Mouse (Mus musculus): Measurements from ENCODE around the gene Atg7. TPM values are rescaled to one million over a fixed set of nuclear protein-coding genes. Genes with fewer than 3 reads are reported as not detected.

Gene Atg7
- polyA plus RNA-seq, 1 experiment from 2014 or later = 19.4 TPM

- H3K9ac ChIP-seq (ENCODE audit: low read depth, low read length) = no peak overlapping the region
- no peak for ATAC-seq (ENCODE audit: low FRiP score, low TSS enrichment)
- H3K27me3 ChIP-seq (ENCODE audit: control insufficient read depth, insufficient read depth, low read length) = no peaks in the 10 kb centered on the region
- no peaks in the 10 kb centered on the region for H3K9me3 ChIP-seq (ENCODE audit: control insufficient read depth, low read length)
- H3K4me2 ChIP-seq (replicated peaks; ENCODE audit: low read depth, low read length) = no peak overlapping the region
- no peak overlapping the region for H3K27ac ChIP-seq (ENCODE audit: low read depth, low read length)
- H3K4me1 ChIP-seq (ENCODE audit: control insufficient read depth, insufficient read depth, low read length) = peaks cover 40% of the 10 kb centered on the region
- 83% methylated on average over 8 of the region's 8 CpGs for WGBS
- H3K4me3 ChIP-seq (ENCODE audit: low read length) = no peak overlapping the region
- no peaks in the 10 kb centered on the region for H3K36me3 ChIP-seq (ENCODE audit: control insufficient read depth, insufficient read depth, low read length)
Observed at GRCm38 (mm10) chr6:114849787-114850186, 206.9 kb downstream of the Atg7 start.

- WGBS = 40% methylated on average over 7 of the region's 7 CpGs
- H3K9ac ChIP-seq (ENCODE audit: low read depth, low read length) = no peak overlapping the region
- H3K9me3 ChIP-seq (ENCODE audit: control insufficient read depth, low read length) = no peaks in the 10 kb centered on the region
- no peak for ATAC-seq (ENCODE audit: low FRiP score, low TSS enrichment)
- peaks cover 40% of the 10 kb centered on the region for H3K4me1 ChIP-seq (ENCODE audit: control insufficient read depth, insufficient read depth, low read length)
- no peak overlapping the region for H3K4me3 ChIP-seq (ENCODE audit: low read length)
- no peaks in the 10 kb centered on the region for H3K36me3 ChIP-seq (ENCODE audit: control insufficient read depth, insufficient read depth, low read length)
- no peaks in the 10 kb centered on the region for H3K27me3 ChIP-seq (ENCODE audit: control insufficient read depth, insufficient read depth, low read length)
- H3K4me2 ChIP-seq (replicated peaks; ENCODE audit: low read depth, low read length) = no peak overlapping the region
- no peak overlapping the region for H3K27ac ChIP-seq (ENCODE audit: low read depth, low read length)
Observed at GRCm38 (mm10) chr6:114851688-114852087, 208.8 kb downstream of the Atg7 start.

- H3K27ac ChIP-seq (ENCODE audit: low read depth, low read length) = no peak overlapping the region
- no peak overlapping the region for H3K4me3 ChIP-seq (ENCODE audit: low read length)
- WGBS = 57% methylated on average over 3 of the region's 3 CpGs
- no peaks in the 10 kb centered on the region for H3K36me3 ChIP-seq (ENCODE audit: control insufficient read depth, insufficient read depth, low read length)
- ATAC-seq (ENCODE audit: low FRiP score, low TSS enrichment) = no peak
- H3K27me3 ChIP-seq (ENCODE audit: control insufficient read depth, insufficient read depth, low read length) = no peaks in the 10 kb centered on the region
- no peak overlapping the region for H3K9ac ChIP-seq (ENCODE audit: low read depth, low read length)
- H3K4me2 ChIP-seq (replicated peaks; ENCODE audit: low read depth, low read length) = no peak overlapping the region
- peaks cover 48% of the 10 kb centered on the region for H3K4me1 ChIP-seq (ENCODE audit: control insufficient read depth, insufficient read depth, low read length)
- H3K9me3 ChIP-seq (ENCODE audit: control insufficient read depth, low read length) = no peaks in the 10 kb centered on the region
Observed at GRCm38 (mm10) chr6:114852739-114853138, 209.8 kb downstream of the Atg7 start.

DNA sequence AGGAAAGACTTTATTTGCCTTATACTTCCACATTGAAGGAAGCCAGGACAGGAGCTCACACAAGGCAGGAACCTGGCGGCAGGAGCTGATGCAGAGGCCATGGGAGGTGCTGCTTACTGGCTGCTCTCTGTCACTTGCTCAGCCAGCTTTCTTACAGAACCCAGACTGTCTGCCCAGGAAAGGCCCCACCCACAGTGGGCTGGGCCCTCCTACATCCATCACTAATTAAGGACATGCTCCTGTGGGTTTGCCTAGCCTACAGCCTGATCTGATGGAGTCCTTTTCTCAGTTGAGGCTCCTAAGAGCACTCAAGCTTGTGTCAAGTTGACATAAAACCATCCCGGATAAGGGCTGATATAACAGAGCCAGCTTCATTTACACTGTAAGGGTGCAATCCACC is 211.5 kb downstream of the Atg7 start:
- 34% methylated on average over 2 of the region's 2 CpGs for WGBS
- ATAC-seq (ENCODE audit: low FRiP score, low TSS enrichment) = peak; percentile 75
- Histone ChIP-seq H3K9me3 (ENCODE audit: control insufficient read depth, low read length) (no peaks in the 10 kb centered on the region), H3K27ac (ENCODE audit: low read depth, low read length) (peak overlapping the region; percentile 2; the same call in 1 of the 2 replicates), H3K9ac (ENCODE audit: low read depth, low read length) (no peak overlapping the region), H3K4me1 (ENCODE audit: control insufficient read depth, insufficient read depth, low read length) (peaks cover 42% of the 10 kb centered on the region), H3K4me3 (ENCODE audit: low read length) (no peak overlapping the region), H3K36me3 (ENCODE audit: control insufficient read depth, insufficient read depth, low read length) (peaks cover 9% of the 10 kb centered on the region; the same call in 1 of the 2 replicates), H3K27me3 (ENCODE audit: control insufficient read depth, insufficient read depth, low read length) (no peaks in the 10 kb centered on the region), H3K4me2 (replicated peaks; ENCODE audit: low read depth, low read length) (no peak overlapping the region)

DNA sequence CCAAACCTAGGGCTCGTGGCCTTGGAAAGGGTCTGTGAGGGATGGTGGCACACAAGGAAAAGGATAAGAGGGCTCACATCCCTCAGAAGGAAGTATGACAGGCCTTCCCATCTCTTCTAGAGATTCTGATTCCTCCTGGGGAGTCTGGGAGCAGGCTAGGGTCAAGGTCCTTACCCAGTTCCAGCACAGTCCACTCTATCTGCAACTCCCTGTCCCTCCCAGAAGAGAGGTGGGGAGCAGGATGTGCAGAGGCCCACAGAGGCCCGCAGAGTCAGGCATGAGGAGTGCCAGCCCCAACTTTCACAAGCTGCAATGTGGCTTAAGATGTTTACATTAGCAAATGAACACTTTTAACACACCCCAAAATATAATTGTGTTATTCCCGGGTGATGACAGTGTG is 212.7 kb downstream of the Atg7 start:
- Histone ChIP-seq H3K27ac (ENCODE audit: low read depth, low read length) (no peak overlapping the region), H3K9me3 (ENCODE audit: control insufficient read depth, low read length) (no peaks in the 10 kb centered on the region), H3K4me2 (replicated peaks; ENCODE audit: low read depth, low read length) (no peak overlapping the region), H3K27me3 (ENCODE audit: control insufficient read depth, insufficient read depth, low read length) (no peaks in the 10 kb centered on the region), H3K9ac (ENCODE audit: low read depth, low read length) (no peak overlapping the region; the same call in 1 of the 2 replicates), H3K4me3 (ENCODE audit: low read length) (no peak overlapping the region), H3K4me1 (ENCODE audit: control insufficient read depth, insufficient read depth, low read length) (peaks cover 41% of the 10 kb centered on the region), H3K36me3 (ENCODE audit: control insufficient read depth, insufficient read depth, low read length) (peaks cover 17% of the 10 kb centered on the region)
- ATAC-seq (ENCODE audit: low FRiP score, low TSS enrichment) = no peak
- WGBS = 62% methylated on average over 3 of the region's 3 CpGs

- Histone ChIP-seq H3K4me1 (ENCODE audit: control insufficient read depth, insufficient read depth, low read length) (peaks cover 41% of the 10 kb centered on the region), H3K9ac (ENCODE audit: low read depth, low read length) (no peak overlapping the region), H3K4me3 (ENCODE audit: low read length) (no peak overlapping the region), H3K36me3 (ENCODE audit: control insufficient read depth, insufficient read depth, low read length) (peaks cover 26% of the 10 kb centered on the region), H3K27ac (ENCODE audit: low read depth, low read length) (no peak overlapping the region), H3K27me3 (ENCODE audit: control insufficient read depth, insufficient read depth, low read length) (no peaks in the 10 kb centered on the region), H3K9me3 (ENCODE audit: control insufficient read depth, low read length) (no peaks in the 10 kb centered on the region), H3K4me2 (replicated peaks; ENCODE audit: low read depth, low read length) (no peak overlapping the region)
- WGBS = 68% methylated on average over 4 of the region's 4 CpGs
- ATAC-seq (ENCODE audit: low FRiP score, low TSS enrichment) = no peak
Observed at GRCm38 (mm10) chr6:114856501-114856900, 213.6 kb downstream of the Atg7 start.

- H3K4me2 ChIP-seq (replicated peaks; ENCODE audit: low read depth, low read length) = no peak overlapping the region
- H3K27ac ChIP-seq (ENCODE audit: low read depth, low read length) = no peak overlapping the region
- H3K27me3 ChIP-seq (ENCODE audit: control insufficient read depth, insufficient read depth, low read length) = no peaks in the 10 kb centered on the region
- peaks cover 41% of the 10 kb centered on the region for H3K36me3 ChIP-seq (ENCODE audit: control insufficient read depth, insufficient read depth, low read length)
- peaks cover 33% of the 10 kb centered on the region for H3K4me1 ChIP-seq (ENCODE audit: control insufficient read depth, insufficient read depth, low read length)
- peak; percentile 19; the same call in 1 of the 2 replicates for ATAC-seq (ENCODE audit: low FRiP score, low TSS enrichment)
- 84% methylated on average over 3 of the region's 3 CpGs for WGBS
- no peak overlapping the region for H3K9ac ChIP-seq (ENCODE audit: low read depth, low read length)
- H3K4me3 ChIP-seq (ENCODE audit: low read length) = no peak overlapping the region
- no peaks in the 10 kb centered on the region for H3K9me3 ChIP-seq (ENCODE audit: control insufficient read depth, low read length)
Observed at GRCm38 (mm10) chr6:114857996-114858721, 215.3 kb downstream of the Atg7 start.

- Histone ChIP-seq H3K9ac (ENCODE audit: low read depth, low read length) (no peak overlapping the region), H3K27me3 (ENCODE audit: control insufficient read depth, insufficient read depth, low read length) (no peaks in the 10 kb centered on the region), H3K4me2 (replicated peaks; ENCODE audit: low read depth, low read length) (no peak overlapping the region), H3K27ac (ENCODE audit: low read depth, low read length) (no peak overlapping the region), H3K4me1 (ENCODE audit: control insufficient read depth, insufficient read depth, low read length) (peaks cover 33% of the 10 kb centered on the region), H3K9me3 (ENCODE audit: control insufficient read depth, low read length) (no peaks in the 10 kb centered on the region), H3K4me3 (ENCODE audit: low read length) (no peak overlapping the region), H3K36me3 (ENCODE audit: control insufficient read depth, insufficient read depth, low read length) (peaks cover 47% of the 10 kb centered on the region)
- no peak for ATAC-seq (ENCODE audit: low FRiP score, low TSS enrichment)
- 45% methylated on average over 4 of the region's 4 CpGs for WGBS
Observed at GRCm38 (mm10) chr6:114858722-114859053, 215.8 kb downstream of the Atg7 start.

GRCm38 (mm10) chr6:114860677-114861568 is 218.0 kb downstream of the Atg7 start:
- no peak overlapping the region for H3K4me2 ChIP-seq (replicated peaks; ENCODE audit: low read depth, low read length)
- H3K4me1 ChIP-seq (ENCODE audit: control insufficient read depth, insufficient read depth, low read length) = peaks cover 15% of the 10 kb centered on the region
- H3K4me3 ChIP-seq (ENCODE audit: low read length) = no peak overlapping the region
- H3K9me3 ChIP-seq (ENCODE audit: control insufficient read depth, low read length) = no peaks in the 10 kb centered on the region
- H3K36me3 ChIP-seq (ENCODE audit: control insufficient read depth, insufficient read depth, low read length) = peaks cover 56% of the 10 kb centered on the region
- no peak overlapping the region for H3K27ac ChIP-seq (ENCODE audit: low read depth, low read length)
- 83% methylated on average over 14 of the region's 14 CpGs for WGBS
- no peak for ATAC-seq (ENCODE audit: low FRiP score, low TSS enrichment)
- no peak overlapping the region for H3K9ac ChIP-seq (ENCODE audit: low read depth, low read length)
- no peaks in the 10 kb centered on the region for H3K27me3 ChIP-seq (ENCODE audit: control insufficient read depth, insufficient read depth, low read length)
